Comparison of ENCODE assay signal across 8 mouse cellular contexts in the genomic region with DNA sequence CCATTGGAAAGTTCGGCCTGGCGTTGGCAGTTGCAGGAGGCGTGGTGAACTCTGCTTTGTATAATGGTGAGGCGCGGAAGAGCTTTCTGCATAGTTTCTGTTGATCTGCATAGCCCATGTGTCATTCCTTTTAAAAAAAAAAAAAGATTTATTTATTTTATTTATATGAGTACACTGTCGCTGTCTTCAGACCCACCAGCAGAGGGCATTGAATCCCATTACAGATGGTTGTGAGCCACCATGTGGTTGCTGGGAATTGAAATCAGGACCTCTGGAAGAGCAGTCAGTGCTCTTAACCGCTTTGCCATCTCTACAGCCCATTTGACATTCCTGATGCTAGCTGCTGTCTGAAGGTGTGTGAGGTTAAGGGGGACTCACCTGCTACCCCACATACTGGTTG. TPM values are rescaled to one million over a fixed set of nuclear protein-coding genes. Genes with fewer than 3 reads are reported as not detected.
DNase-seq lines count a peak whose midpoint lies in the region; ATAC-seq and TF ChIP-seq lines count a peak whose summit lies in the region.
"Not testable (repeated sequence)": the region's sequence is repeated elsewhere in the genome, so short reads cannot be mapped to it uniquely, and the experiment has no call there.

No protein-coding gene starts in this region.

- ATAC-seq in forebrain, postnatal 0 days; heart, postnatal 0 days (ENCODE audit: insufficient read depth, low read depth); limb, embryonic 14.5 days (ENCODE audit: low FRiP score, low read depth); lung, embryonic 15.5 days (ENCODE audit: borderline replicate concordance, extremely low read depth, low FRiP score, low TSS enrichment); stomach, embryonic 14.5 days (ENCODE audit: insufficient number of reproducible peaks, insufficient read depth, low FRiP score, low read depth): not testable (repeated sequence)

- 91% methylated on average over 7 of the region's 7 CpGs for WGBS in forebrain, postnatal 0 days
- 86% methylated on average over 7 of the region's 7 CpGs for WGBS in heart, postnatal 0 days
- WGBS in kidney, adult 2 months = 84% methylated on average over 7 of the region's 7 CpGs
- WGBS in limb, embryonic 14.5 days = 92% methylated on average over 7 of the region's 7 CpGs
- 89% methylated on average over 7 of the region's 7 CpGs for WGBS in lung, embryonic 15.5 days
- WGBS in stomach, embryonic 14.5 days = 89% methylated on average over 7 of the region's 7 CpGs

- H3K9ac ChIP-seq in ES-Bruce4 (ENCODE audit: low read depth, poor library complexity, severe bottlenecking) = peak overlapping the region; percentile 81
- not testable (repeated sequence) for H3K9ac ChIP-seq in forebrain, postnatal 0 days; heart, postnatal 0 days (replicated peaks; ENCODE audit: low read depth, low read length); limb, embryonic 14.5 days (ENCODE audit: low read depth, low read length, severe bottlenecking); lung, embryonic 15.5 days
- peak overlapping the region; percentile 65; the same call in 1 of the 2 replicates for H3K9ac ChIP-seq in stomach, embryonic 14.5 days (replicated peaks; ENCODE audit: low read depth, low read length)

- not testable (repeated sequence) for DNase-seq in forebrain, postnatal 0 days; heart, postnatal 0 days (ENCODE audit: low spot score); kidney, adult 2 months; limb, embryonic 14.5 days (ENCODE audit: low spot score)

- TF ChIP-seq EP300 in ES-Bruce4 (IDR thresholded peaks at IDR 0.05; ENCODE audit: insufficient read depth, low read depth, low read length); heart, postnatal 0 days (IDR thresholded peaks at IDR 0.05; ENCODE audit: low read depth): not testable (repeated sequence)

- not testable (repeated sequence) for H3K27me3 ChIP-seq in ES-Bruce4 (ENCODE audit: control insufficient read depth, insufficient read depth, low read length, poor library complexity, severe bottlenecking); forebrain, postnatal 0 days (ENCODE audit: insufficient read depth, low read length); heart, postnatal 0 days (ENCODE audit: control insufficient read depth, insufficient read depth, low read length); kidney, adult 2 months (replicated peaks; ENCODE audit: control insufficient read depth, insufficient read depth, low read length); limb, embryonic 14.5 days (ENCODE audit: control insufficient read depth, insufficient read depth, low read length); lung, embryonic 15.5 days; stomach, embryonic 14.5 days (ENCODE audit: control insufficient read depth, insufficient read depth, low read length)

- not testable (repeated sequence) for H3K4me1 ChIP-seq in ES-Bruce4 (ENCODE audit: control insufficient read depth, insufficient read depth, low read length); brown adipose tissue, adult 24 weeks (ENCODE audit: control insufficient read depth, insufficient read depth, insufficient read length, low read length); forebrain, postnatal 0 days (ENCODE audit: insufficient read depth); kidney, adult 2 months (ENCODE audit: control insufficient read depth, insufficient read depth, low read length); limb, embryonic 14.5 days (ENCODE audit: control insufficient read depth, insufficient read depth, low read length); stomach, embryonic 14.5 days (ENCODE audit: control insufficient read depth, insufficient read depth, low read length)
- H3K4me1 ChIP-seq in heart, postnatal 0 days (ENCODE audit: control insufficient read depth, insufficient read depth) = peaks cover 11% of the 10 kb centered on the region
- peaks cover 12% of the 10 kb centered on the region for H3K4me1 ChIP-seq in lung, embryonic 15.5 days

- peaks cover 43% of the 10 kb centered on the region for H3K36me3 ChIP-seq in ES-Bruce4 (ENCODE audit: control insufficient read depth, insufficient read depth, low read length, poor library complexity, severe bottlenecking)
- H3K36me3 ChIP-seq in forebrain, postnatal 0 days (ENCODE audit: insufficient read depth) = peaks cover 31% of the 10 kb centered on the region
- H3K36me3 ChIP-seq in heart, postnatal 0 days (replicated peaks; ENCODE audit: control insufficient read depth, insufficient read depth, low read length) = peaks cover 48% of the 10 kb centered on the region
- not testable (repeated sequence) for H3K36me3 ChIP-seq in kidney, adult 2 months (ENCODE audit: control insufficient read depth, insufficient read depth, low read length)
- peaks cover 42% of the 10 kb centered on the region for H3K36me3 ChIP-seq in limb, embryonic 14.5 days (ENCODE audit: control insufficient read depth, insufficient read depth, low read length)
- H3K36me3 ChIP-seq in lung, embryonic 15.5 days = peaks cover 37% of the 10 kb centered on the region
- peaks cover 33% of the 10 kb centered on the region for H3K36me3 ChIP-seq in stomach, embryonic 14.5 days (ENCODE audit: control insufficient read depth, insufficient read depth, low read length)

- H3K4me3 ChIP-seq in ES-Bruce4 (ENCODE audit: low read depth, low read length) = peak overlapping the region; percentile 99
- H3K4me3 ChIP-seq in brown adipose tissue, adult 24 weeks (ENCODE audit: insufficient read depth, low read depth, low read length) = peak overlapping the region; percentile 97
- H3K4me3 ChIP-seq in forebrain, postnatal 0 days (ENCODE audit: low read depth, low read length) = not testable (repeated sequence)
- H3K4me3 ChIP-seq in heart, postnatal 0 days (ENCODE audit: low read depth, low read length) = peak overlapping the region; percentile 80; the same call in 1 of the 2 replicates
- H3K4me3 ChIP-seq in kidney, adult 2 months (ENCODE audit: insufficient read depth, low read depth, low read length) = peak overlapping the region; percentile 71
- peak overlapping the region; percentile 62; the same call in 1 of the 2 replicates for H3K4me3 ChIP-seq in limb, embryonic 14.5 days (replicated peaks; ENCODE audit: low read length)
- peak overlapping the region; percentile 73 for H3K4me3 ChIP-seq in lung, embryonic 15.5 days
- 0 out of 2 replicates have a peak overlapping the region, but pooled peaks have one; percentile 76 for H3K4me3 ChIP-seq in stomach, embryonic 14.5 days (ENCODE audit: low read depth, low read length)

- not testable (repeated sequence) for TF ChIP-seq CTCF in ES-Bruce4 (IDR thresholded peaks at IDR 0.05; ENCODE audit: low read depth, low read length); kidney, adult 2 months (conservative IDR thresholded peaks at IDR 0.05; ENCODE audit: insufficient read depth, insufficient read length, low read depth, low read length)
- peak; percentile 33 for TF ChIP-seq CTCF in forebrain, postnatal 0 days (IDR thresholded peaks at IDR 0.05; ENCODE audit: low read depth)
- TF ChIP-seq CTCF in heart, postnatal 0 days (IDR thresholded peaks at IDR 0.05; ENCODE audit: low read depth) = peak; percentile 17; the same call in 1 of the 2 replicates

- H3K27ac ChIP-seq in ES-Bruce4 (ENCODE audit: insufficient read depth, low read length); brown adipose tissue, adult 24 weeks (replicated peaks; ENCODE audit: low read depth, low read length); forebrain, postnatal 0 days (ENCODE audit: low read depth, low read length); heart, postnatal 0 days (ENCODE audit: low read depth); limb, embryonic 14.5 days (replicated peaks; ENCODE audit: low read depth, low read length); lung, embryonic 15.5 days; stomach, embryonic 14.5 days (ENCODE audit: low read length): not testable (repeated sequence)
- H3K27ac ChIP-seq in kidney, adult 2 months (ENCODE audit: insufficient read depth, low read depth, low read length) = peak overlapping the region; percentile 79; the same call in 1 of the 2 replicates

- not testable (repeated sequence) for H3K9me3 ChIP-seq in ES-Bruce4 (replicated peaks; ENCODE audit: control insufficient read depth, insufficient read depth, low read length, poor library complexity, severe bottlenecking); forebrain, postnatal 0 days (ENCODE audit: low read length); heart, postnatal 0 days (replicated peaks; ENCODE audit: control insufficient read depth, low read length); limb, embryonic 14.5 days (ENCODE audit: control insufficient read depth, low read length); lung, embryonic 15.5 days; stomach, embryonic 14.5 days (ENCODE audit: control insufficient read depth, low read depth, low read length)

- H3K4me2 ChIP-seq in forebrain, postnatal 0 days (ENCODE audit: low read depth) = not testable (repeated sequence)
- peak overlapping the region; percentile 86 for H3K4me2 ChIP-seq in heart, postnatal 0 days (ENCODE audit: low read depth, low read length)
- peak overlapping the region; percentile 58; the same call in 1 of the 2 replicates for H3K4me2 ChIP-seq in limb, embryonic 14.5 days (replicated peaks; ENCODE audit: low read depth, low read length, severe bottlenecking)
- H3K4me2 ChIP-seq in lung, embryonic 15.5 days = peak overlapping the region; percentile 76
- peak overlapping the region; percentile 74 for H3K4me2 ChIP-seq in stomach, embryonic 14.5 days (replicated peaks; ENCODE audit: low read depth, low read length)

- TF ChIP-seq POLR2A in ES-Bruce4 (IDR thresholded peaks at IDR 0.05; ENCODE audit: insufficient read depth, low read length); kidney, adult 2 months (IDR thresholded peaks at IDR 0.05; ENCODE audit: low read depth, low read length); limb, embryonic 14.5 days (IDR thresholded peaks at IDR 0.05; ENCODE audit: borderline replicate concordance, extremely low read depth, insufficient read depth, insufficient read length): not testable (repeated sequence)

RNA-seq across cellular contexts. Expression of a gene that starts 1.3 kb away (rescaled TPM):
- polyA plus RNA-seq in ES-Bruce4 (2011; ENCODE audit: insufficient read depth, insufficient read length, low read depth, missing spikeins) = 255 and 274 TPM in 2 replicates
- 256 and 422 TPM in 2 replicates for polyA plus RNA-seq in brown adipose tissue, adult 24 weeks (2012; ENCODE audit: insufficient read depth, insufficient read length, missing spikeins)
- total RNA-seq in forebrain, postnatal 0 days (2014; rRNA removed) = 130 and 149 TPM in 2 replicates
- polyA plus RNA-seq in forebrain, postnatal 0 days (2015; fragmentation: Nextera tagmentation; extraction: Ambion mirVana) = 192 and 197 TPM in 2 replicates
- 349 and 446 TPM in 2 replicates for total RNA-seq in heart, postnatal 0 days (2014; rRNA removed; ENCODE audit: low replicate concordance)
- 432 and 435 TPM in 2 replicates for polyA plus RNA-seq in heart, postnatal 0 days (2015; fragmentation: Nextera tagmentation; extraction: Ambion mirVana)
- 258 and 296 TPM in 2 replicates for polyA plus RNA-seq in kidney, adult 2 months (2012; rRNA removed)
- polyA plus RNA-seq in limb, embryonic 14.5 days (2012; rRNA removed) = 209 and 309 TPM in 2 replicates
- 226 and 227 TPM in 2 replicates for polyA plus RNA-seq in limb, embryonic 14.5 days (2014; fragmentation: Nextera tagmentation; extraction: Ambion mirVana)
- 199 and 205 TPM in 2 replicates for polyA plus RNA-seq in lung, embryonic 15.5 days (2015; fragmentation: Nextera tagmentation; extraction: Ambion mirVana)
- polyA plus RNA-seq in stomach, embryonic 14.5 days (2014; fragmentation: Nextera tagmentation; extraction: Ambion mirVana) = 224 and 239 TPM in 2 replicates

RNA-seq across cellular contexts. Expression of a gene that starts 44.4 kb away (rescaled TPM):
- polyA plus RNA-seq in ES-Bruce4 (2011; ENCODE audit: insufficient read depth, insufficient read length, low read depth, missing spikeins) = 41.4 TPM in 2 replicates
- 8.9 and 12.0 TPM in 2 replicates for polyA plus RNA-seq in brown adipose tissue, adult 24 weeks (2012; ENCODE audit: insufficient read depth, insufficient read length, missing spikeins)
- 22.3 and 29.4 TPM in 2 replicates for total RNA-seq in forebrain, postnatal 0 days (2014; rRNA removed)
- polyA plus RNA-seq in forebrain, postnatal 0 days (2015; fragmentation: Nextera tagmentation; extraction: Ambion mirVana) = 11.5 and 16.5 TPM in 2 replicates
- total RNA-seq in heart, postnatal 0 days (2014; rRNA removed; ENCODE audit: low replicate concordance) = 13.6 and 20.7 TPM in 2 replicates
- 8.9 and 9.9 TPM in 2 replicates for polyA plus RNA-seq in heart, postnatal 0 days (2015; fragmentation: Nextera tagmentation; extraction: Ambion mirVana)
- polyA plus RNA-seq in kidney, adult 2 months (2012; rRNA removed) = 10.9 and 11.4 TPM in 2 replicates
- polyA plus RNA-seq in limb, embryonic 14.5 days (2012; rRNA removed) = 25.3 and 31.2 TPM in 2 replicates
- polyA plus RNA-seq in limb, embryonic 14.5 days (2014; fragmentation: Nextera tagmentation; extraction: Ambion mirVana) = 13.3 and 13.8 TPM in 2 replicates
- polyA plus RNA-seq in lung, embryonic 15.5 days (2015; fragmentation: Nextera tagmentation; extraction: Ambion mirVana) = 22.9 and 24.1 TPM in 2 replicates
- 11.7 and 13.9 TPM in 2 replicates for polyA plus RNA-seq in stomach, embryonic 14.5 days (2014; fragmentation: Nextera tagmentation; extraction: Ambion mirVana)

RNA-seq across cellular contexts. Expression of a gene that starts 55.3 kb away (rescaled TPM):
- 2.3 and 3.9 TPM in 2 replicates for polyA plus RNA-seq in ES-Bruce4 (2011; ENCODE audit: insufficient read depth, insufficient read length, low read depth, missing spikeins)
- polyA plus RNA-seq in brown adipose tissue, adult 24 weeks (2012; ENCODE audit: insufficient read depth, insufficient read length, missing spikeins) = not detected in 2 replicates
- 1.9 and 2.5 TPM in 2 replicates for total RNA-seq in forebrain, postnatal 0 days (2014; rRNA removed)
- 0.10 and 0.47 TPM in 2 replicates for polyA plus RNA-seq in forebrain, postnatal 0 days (2015; fragmentation: Nextera tagmentation; extraction: Ambion mirVana)
- total RNA-seq in heart, postnatal 0 days (2014; rRNA removed; ENCODE audit: low replicate concordance) = 0.57 TPM in 1 of 2 replicates, not detected in the other
- 0.23 and 0.45 TPM in 2 replicates for polyA plus RNA-seq in heart, postnatal 0 days (2015; fragmentation: Nextera tagmentation; extraction: Ambion mirVana)
- 0.03 and 0.07 TPM in 2 replicates for polyA plus RNA-seq in kidney, adult 2 months (2012; rRNA removed)
- 0.34 and 0.46 TPM in 2 replicates for polyA plus RNA-seq in limb, embryonic 14.5 days (2012; rRNA removed)
- polyA plus RNA-seq in limb, embryonic 14.5 days (2014; fragmentation: Nextera tagmentation; extraction: Ambion mirVana) = 1.6 and 2.2 TPM in 2 replicates
- polyA plus RNA-seq in lung, embryonic 15.5 days (2015; fragmentation: Nextera tagmentation; extraction: Ambion mirVana) = 1.1 and 1.4 TPM in 2 replicates
- polyA plus RNA-seq in stomach, embryonic 14.5 days (2014; fragmentation: Nextera tagmentation; extraction: Ambion mirVana) = 2.3 and 2.5 TPM in 2 replicates
